Mouse (Mus musculus) myocyte (in vitro differentiated cells): Measurements from ENCODE around the gene Fastkd3.

Source experiments
- CEBPB ChIP-seq: IDR thresholded peaks from 2 replicates; pipeline ENCODE4 v1.6.1; 2011; ENCODE audit warnings: mild to moderate bottlenecking, moderate library complexity; ENCODE audit not compliant: poor library complexity, insufficient read depth, severe bottlenecking
- E2F4 ChIP-seq: IDR thresholded peaks from one replicate; pipeline ENCODE4 v1.6.1; 2011; ENCODE audit warnings: mild to moderate bottlenecking, control low read depth, moderate library complexity; ENCODE audit not compliant: insufficient read depth
- MAX ChIP-seq: IDR thresholded peaks from one replicate; pipeline ENCODE4 v1.6.1; 2011; ENCODE audit warnings: low read depth, mild to moderate bottlenecking, control low read depth
- MYOG ChIP-seq, 3 experiments: IDR thresholded peaks; one replicate each; pipeline ENCODE4 v1.6.1; 2011; ENCODE audit warnings: control low read depth in 2 of 3, low read depth in 2 of 3, mild to moderate bottlenecking in 2 of 3; ENCODE audit not compliant: insufficient read length in 2 of 3, control insufficient read depth in 1 of 3, insufficient read depth in 1 of 3
- POLR2A ChIP-seq: IDR thresholded peaks from one replicate; pipeline ENCODE4 v1.6.1; 2011; ENCODE audit warnings: low read depth, mild to moderate bottlenecking, control low read depth, moderate library complexity; ENCODE audit not compliant: insufficient read length
- POLR2AphosphoS2 ChIP-seq: IDR thresholded peaks from one replicate; pipeline ENCODE4 v1.6.1; 2011; ENCODE audit warnings: low read depth, control low read depth; ENCODE audit not compliant: insufficient read length
- SRF ChIP-seq: IDR thresholded peaks from one replicate; pipeline ENCODE4 v1.6.1; 2011; ENCODE audit warnings: low read depth; ENCODE audit not compliant: control insufficient read depth, insufficient read length
- TCF12 ChIP-seq: IDR thresholded peaks from one replicate; pipeline ENCODE4 v1.6.1; 2011; ENCODE audit warnings: mild to moderate bottlenecking, control low read depth; ENCODE audit not compliant: poor library complexity, insufficient read depth, severe bottlenecking
- TCF3 ChIP-seq: IDR thresholded peaks from one replicate; pipeline ENCODE4 v1.6.1; 2011; ENCODE audit warnings: low read depth, control low read depth; ENCODE audit not compliant: insufficient read length
- USF1 ChIP-seq: IDR thresholded peaks from one replicate; pipeline ENCODE4 v1.6.1; 2011; ENCODE audit warnings: low read depth, mild to moderate bottlenecking, control low read depth, moderate library complexity

- no peak for TF ChIP-seq POLR2A
- TF ChIP-seq TCF3: no peak
- no peak for TF ChIP-seq MAX
- TF ChIP-seq E2F4: no peak
- TF ChIP-seq CEBPB: no peak
- TF ChIP-seq USF1: no peak
- TF ChIP-seq SRF: no peak
- TF ChIP-seq POLR2AphosphoS2: no peak
- no peak for TF ChIP-seq MYOG (IDR thresholded peaks at IDR 0.05; ENCODE audit: control insufficient read depth in 1 of 3, insufficient read depth in 1 of 3, insufficient read length in 2 of 3, low read depth in 2 of 3)
- TF ChIP-seq TCF12: no peak
Measured at GRCm38 (mm10) chr13:68622792-68623191, 40.8 kb downstream of the Fastkd3 start.
